Mouse (Mus musculus) testis, adult 2 months (tissue): Measurements from ENCODE around the gene Slc9a3r2.

Experiments
- CTCF ChIP-seq: fragments of 200-500 bp; IDR thresholded peaks from 2 replicates; pipeline ENCODE4 v1.5.1; 2012; ENCODE audit warnings: low read depth, mild to moderate bottlenecking, inconsistent platforms, low read length, moderate library complexity; ENCODE audit not compliant: control insufficient read depth, insufficient read depth, insufficient replicate concordance
- POLR2A ChIP-seq: fragments of 200-500 bp; IDR thresholded peaks from 2 replicates; pipeline ENCODE4 v1.6.1; 2012; ENCODE audit warnings: low read depth, mild to moderate bottlenecking, inconsistent platforms, low read length, moderate library complexity; ENCODE audit not compliant: control insufficient read depth

DNA sequence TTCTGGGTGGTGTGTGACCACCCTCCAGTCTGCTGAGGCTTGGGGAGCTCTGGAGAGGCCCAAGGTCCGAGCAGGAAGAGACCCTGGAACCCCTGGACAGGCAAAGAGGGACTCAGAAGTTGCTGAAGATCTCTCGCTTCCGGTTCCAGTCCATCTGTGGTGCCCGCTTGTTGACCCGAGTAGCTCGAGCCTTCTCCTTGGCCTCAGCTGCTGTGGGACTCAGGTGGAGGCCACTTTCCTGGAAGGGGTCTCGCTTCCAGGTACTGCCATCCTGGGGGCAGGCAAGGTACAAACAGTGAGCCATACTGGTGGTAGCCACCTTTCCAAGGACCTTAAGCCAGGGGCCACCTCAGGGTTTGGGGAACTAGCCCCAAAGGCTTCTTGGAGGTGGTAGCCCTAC, 10.0 kb downstream of the Slc9a3r2 start:
- no peak for TF ChIP-seq CTCF
- TF ChIP-seq POLR2A = no peak
